ENCODE assay signal across 10 mouse cellular contexts in the genomic region with DNA sequence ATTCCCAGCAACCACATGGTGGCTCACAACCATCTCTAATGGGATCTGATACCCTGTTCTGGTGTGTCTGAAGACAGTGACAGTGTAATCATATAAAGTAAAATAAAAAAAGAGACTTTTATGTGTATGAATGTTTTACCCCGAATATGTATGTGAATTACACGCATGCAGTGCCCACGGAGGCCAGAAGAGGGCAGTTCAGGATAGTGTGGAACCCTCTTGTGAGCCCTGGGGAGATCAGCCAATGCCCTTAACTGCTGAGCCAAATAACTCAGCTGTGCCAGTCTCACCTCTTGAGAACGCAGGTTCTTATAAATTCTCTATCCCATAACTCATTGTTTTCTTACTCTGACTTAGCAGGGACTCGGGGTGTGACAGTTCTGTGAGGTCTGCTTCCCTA. TPM values are rescaled to one million over a fixed set of nuclear protein-coding genes. Genes with fewer than 3 reads are reported as not detected.
A peak's percentile ranks its signal among the peaks of the same experiment; 100 is the strongest.
DNase-seq lines count a peak whose midpoint lies in the region; ATAC-seq and TF ChIP-seq lines count a peak whose summit lies in the region.
"Had no signal": no experiment of that assay in that cellular context is flagged by ENCODE, and none has a peak within 500 bp of the region (broad histone marks: within the 10 kb centered on the region; RNA-seq: fewer than 3 reads in every experiment).

No protein-coding gene starts in this region.

- TF ChIP-seq EP300 in heart, postnatal 0 days (IDR thresholded peaks at IDR 0.05; ENCODE audit: low read depth), result no peak

- H3K27ac ChIP-seq in heart, postnatal 0 days (ENCODE audit: low read depth), result no peak overlapping the region
- no peak overlapping the region for H3K27ac ChIP-seq in embryonic fibroblast, embryonic 13.5 days (ENCODE audit: insufficient read depth, low read length)
- H3K27ac ChIP-seq: forebrain, embryonic 10.5 days; macrophage had no signal

- TF ChIP-seq POLR2A in embryonic fibroblast, embryonic 13.5 days (IDR thresholded peaks at IDR 0.05; ENCODE audit: low read depth, low read length), result no peak

- no peaks in the 10 kb centered on the region for H3K4me1 ChIP-seq in heart, postnatal 0 days (ENCODE audit: control insufficient read depth, insufficient read depth)
- no peaks in the 10 kb centered on the region for H3K4me1 ChIP-seq in embryonic fibroblast, embryonic 13.5 days (ENCODE audit: control insufficient read depth, insufficient read depth, low read length)

- WGBS in heart, postnatal 0 days, result 74% methylated on average over 5 of the region's 5 CpGs

- peaks cover 26% of the 10 kb centered on the region for H3K36me3 ChIP-seq in heart, postnatal 0 days (replicated peaks; ENCODE audit: control insufficient read depth, insufficient read depth, low read length)

- TF ChIP-seq CTCF in heart, postnatal 0 days (IDR thresholded peaks at IDR 0.05; ENCODE audit: low read depth), result peak; percentile 37; the same call in 1 of the 2 replicates
- TF ChIP-seq CTCF in embryonic fibroblast, embryonic 13.5 days (IDR thresholded peaks at IDR 0.05; ENCODE audit: borderline replicate concordance, insufficient read depth, low read length), result peak; percentile 38; the same call in 1 of the 2 replicates

- no peaks in the 10 kb centered on the region for H3K27me3 ChIP-seq in heart, postnatal 0 days (ENCODE audit: control insufficient read depth, insufficient read depth, low read length)

- no peak for DNase-seq in heart, postnatal 0 days (ENCODE audit: low spot score)
- DNase-seq in heart, adult 8-10 months (ENCODE audit: low spot score), result no peak
- peak; percentile 63 for DNase-seq in right cerebral cortex, postnatal 14 days
- no peak for DNase-seq in right cerebral cortex, adult 18-20 months
- peak; percentile 67 for DNase-seq in thymus, postnatal 4 days
- no peak for DNase-seq in yolk sac, embryonic 10.5 days (ENCODE audit: low spot score)

- no peak overlapping the region for H3K4me3 ChIP-seq in heart, postnatal 0 days (ENCODE audit: low read depth, low read length)
- no peak overlapping the region for H3K4me3 ChIP-seq in embryonic fibroblast, embryonic 13.5 days (ENCODE audit: insufficient read depth, low read length)
- H3K4me3 ChIP-seq: forebrain, embryonic 10.5 days had no signal

- no peak for ATAC-seq in heart, postnatal 0 days (ENCODE audit: insufficient read depth, low read depth)
- ATAC-seq in erythroblast, adult 5-6 weeks (replicated peaks; ENCODE audit: low FRiP score, poor library complexity, severe bottlenecking), result no peak

- H3K4me2 ChIP-seq in heart, postnatal 0 days (ENCODE audit: low read depth, low read length), result no peak overlapping the region

- H3K9ac ChIP-seq in heart, postnatal 0 days (replicated peaks; ENCODE audit: low read depth, low read length), result no peak overlapping the region

- H3K9me3 ChIP-seq in heart, postnatal 0 days (replicated peaks; ENCODE audit: control insufficient read depth, low read length), result no peaks in the 10 kb centered on the region
- H3K9me3 ChIP-seq: forebrain, embryonic 10.5 days had no signal

RNA-seq across cellular contexts. Expression of a gene that starts 12.9 kb away (rescaled TPM):
- total RNA-seq in heart, postnatal 0 days (2014; rRNA removed; ENCODE audit: low replicate concordance), result 0.04 TPM in 2 replicates
- not detected in 2 replicates for polyA plus RNA-seq in heart, postnatal 0 days (2015; fragmentation: Nextera tagmentation; extraction: Ambion mirVana)
- total RNA-seq in heart, adult 8-10 months (2022), result under 1 TPM in 3 of 4 experiments, not detected in 1; 0.03 to 0.31 (median 0.03) TPM
- 0.07 TPM in 1 of 2 replicates, not detected in the other for polyA plus RNA-seq in embryonic fibroblast, embryonic 13.5 days (2011; ENCODE audit: insufficient read length, low read depth, missing spikeins)
- not detected in 2 replicates for total RNA-seq in erythroblast, adult 5-6 weeks (2015; ENCODE audit: low replicate concordance)
- total RNA-seq in erythroblast, adult 5-6 weeks (2017; ENCODE audit: low replicate concordance), result not detected in 2 replicates
- polyA plus RNA-seq: macrophage had no signal

RNA-seq across cellular contexts. Expression of a gene that starts 43.0 kb away (rescaled TPM):
- 6.7 and 13.9 TPM in 2 replicates for total RNA-seq in heart, postnatal 0 days (2014; rRNA removed; ENCODE audit: low replicate concordance)
- 4.8 and 5.4 TPM in 2 replicates for polyA plus RNA-seq in heart, postnatal 0 days (2015; fragmentation: Nextera tagmentation; extraction: Ambion mirVana)
- total RNA-seq in heart, adult 8-10 months (2022), result 1 to 10 TPM; 2.2 to 4.3 (median 3.1) TPM
- polyA plus RNA-seq in embryonic fibroblast, embryonic 13.5 days (2011; ENCODE audit: insufficient read length, low read depth, missing spikeins), result 40.7 and 44.4 TPM in 2 replicates
- total RNA-seq in erythroblast, adult 5-6 weeks (2015; ENCODE audit: low replicate concordance), result 1.3 and 2.3 TPM in 2 replicates
- total RNA-seq in erythroblast, adult 5-6 weeks (2017; ENCODE audit: low replicate concordance), result 4.2 and 6.0 TPM in 2 replicates

Comparison
In these comparisons a context has a peak if more than half of its experiments do, and no peak if none do; other contexts are left out.
1. DNase-seq: peak in right cerebral cortex, postnatal 14 days (single experiment) and thymus, postnatal 4 days (single experiment); none in heart, postnatal 0 days (single experiment), heart, adult 8-10 months (single experiment), right cerebral cortex, adult 18-20 months (single experiment) and yolk sac, embryonic 10.5 days (single experiment).